Mouse (Mus musculus): Measurements from ENCODE around the gene Lgr6.

Lgr6 gene

GRCm38 (mm10) chr1:135014921-135015445 lies 90.1 kb downstream of the Lgr6 start:
- DNase-seq (ENCODE audit: low spot score) = no peak

- no peak for DNase-seq (ENCODE audit: low spot score)
Observed at GRCm38 (mm10) chr1:135012472-135012871, 92.6 kb downstream of the Lgr6 start.

DNA sequence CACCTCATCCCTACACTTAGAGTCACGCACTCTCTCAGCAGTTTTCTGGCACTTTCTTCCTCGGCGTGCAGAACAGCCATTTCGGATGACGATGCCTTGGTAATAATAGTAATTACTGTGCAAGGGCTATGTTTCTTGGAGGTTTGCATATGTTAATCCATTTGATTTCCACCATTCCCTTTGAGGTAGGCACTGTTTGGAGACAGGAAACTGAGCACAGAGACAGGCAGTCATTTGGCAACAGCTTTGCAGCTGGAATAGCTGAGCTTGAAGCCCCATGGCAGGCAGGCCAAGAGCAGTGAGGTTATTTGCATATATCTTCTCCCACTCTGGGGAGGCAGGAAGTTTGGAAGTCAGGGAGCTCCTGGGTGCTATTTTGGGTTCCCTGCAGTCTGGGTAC lies 93.2 kb downstream of the Lgr6 start:
- DNase-seq (ENCODE audit: low spot score) = no peak

DNA sequence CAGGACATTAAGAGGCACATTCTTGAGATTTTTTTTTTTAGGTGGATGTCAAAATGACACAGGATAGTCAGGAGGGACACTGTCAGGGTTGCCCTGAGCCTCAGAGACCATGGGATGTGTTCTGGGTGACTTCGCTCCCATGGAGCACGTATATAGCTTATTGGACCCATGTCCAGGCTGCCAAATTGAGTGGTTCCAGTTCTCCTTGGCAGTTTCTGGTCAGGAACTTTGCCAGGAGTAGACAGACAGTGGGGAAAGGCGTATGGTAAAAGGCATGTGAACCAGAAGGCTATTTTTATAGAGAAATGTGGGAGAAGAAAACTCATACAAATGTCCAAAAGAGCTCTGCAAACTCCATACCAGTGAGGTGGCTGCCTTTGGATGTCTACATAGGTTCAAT lies 95.2 kb downstream of the Lgr6 start:
- DNase-seq (ENCODE audit: low spot score) = no peak

DNA sequence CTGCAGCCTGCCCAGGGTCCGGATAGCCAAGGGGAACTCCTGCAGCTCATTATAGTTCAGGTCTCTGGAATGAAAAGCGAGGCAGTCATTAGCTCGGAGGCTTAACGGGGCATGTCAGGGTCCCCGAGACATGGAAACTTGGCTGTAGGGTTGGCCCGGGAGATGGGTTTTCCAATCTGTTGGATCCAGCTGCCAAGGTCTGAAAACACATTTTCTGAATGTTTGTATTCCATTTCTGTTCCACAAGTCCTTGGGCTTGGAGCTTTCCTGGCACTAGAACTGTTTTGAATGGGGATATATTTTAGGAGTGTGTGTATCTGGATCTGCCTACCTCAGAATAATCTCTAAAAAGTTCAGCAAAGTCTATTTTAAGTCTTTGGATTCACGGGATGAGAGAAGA lies 99.4 kb downstream of the Lgr6 start:
- DNase-seq (ENCODE audit: low spot score) = no peak

DNA sequence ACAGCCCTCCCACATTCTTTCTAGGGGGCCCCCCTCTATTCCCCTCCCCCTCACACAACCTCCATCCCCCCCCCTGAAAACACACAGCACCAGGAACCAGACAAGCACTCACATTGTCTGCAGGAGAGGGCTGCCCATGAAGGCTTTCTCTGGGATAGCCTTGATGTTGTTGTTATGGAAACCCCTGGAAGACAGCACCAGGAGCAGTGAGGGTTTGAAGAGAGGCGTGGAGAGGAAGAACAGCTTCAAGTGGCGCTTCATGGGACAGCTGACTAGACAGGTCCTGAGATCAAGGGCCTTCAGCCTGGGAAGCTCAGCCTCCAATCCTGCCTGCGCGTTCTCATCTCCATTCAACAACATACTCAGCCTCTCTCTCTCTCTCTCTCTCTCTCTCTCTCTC lies 101.7 kb downstream of the Lgr6 start:
- no peak for DNase-seq (ENCODE audit: low spot score)

DNA sequence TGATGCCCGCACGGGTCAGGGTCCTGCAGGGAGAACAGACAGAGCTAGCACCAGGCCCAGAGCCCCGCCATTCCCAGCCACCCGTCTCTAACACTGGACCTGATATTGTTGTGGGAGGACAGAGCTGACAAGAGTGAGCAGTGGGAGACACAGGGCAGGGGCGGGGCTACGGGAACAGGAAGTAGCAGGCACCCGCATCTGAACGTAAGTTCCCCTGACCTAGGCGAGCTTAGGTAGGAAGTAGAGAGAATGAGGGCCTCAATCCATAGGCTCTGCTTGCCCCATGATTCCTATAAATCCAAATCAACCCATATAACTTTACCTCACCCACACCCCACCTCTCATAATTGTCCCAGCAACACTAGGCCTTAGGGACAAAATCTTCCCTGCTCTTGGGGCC lies 104.5 kb downstream of the Lgr6 start:
- DNase-seq (ENCODE audit: low spot score) = no peak

DNA sequence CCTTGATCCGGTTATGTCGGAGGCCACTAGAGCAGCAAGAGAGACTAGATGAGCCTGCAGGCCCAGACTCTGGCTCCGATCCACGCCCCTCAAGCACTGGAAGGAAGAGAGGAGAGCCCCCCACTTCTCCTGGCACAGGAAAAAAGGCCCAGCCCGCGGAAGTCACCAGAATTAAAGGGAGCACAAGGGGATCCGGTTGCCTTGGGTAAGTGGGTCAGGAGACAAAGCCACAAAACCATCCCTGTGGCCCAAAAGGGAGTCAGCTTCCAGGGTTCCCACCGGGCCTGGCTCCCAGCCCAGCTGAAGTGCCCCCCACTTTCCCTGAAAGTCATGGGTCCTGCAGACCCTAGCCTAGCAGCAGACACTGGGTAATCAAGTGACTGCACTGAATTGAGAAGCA lies 106.8 kb downstream of the Lgr6 start:
- no peak for DNase-seq (ENCODE audit: low spot score)

DNA sequence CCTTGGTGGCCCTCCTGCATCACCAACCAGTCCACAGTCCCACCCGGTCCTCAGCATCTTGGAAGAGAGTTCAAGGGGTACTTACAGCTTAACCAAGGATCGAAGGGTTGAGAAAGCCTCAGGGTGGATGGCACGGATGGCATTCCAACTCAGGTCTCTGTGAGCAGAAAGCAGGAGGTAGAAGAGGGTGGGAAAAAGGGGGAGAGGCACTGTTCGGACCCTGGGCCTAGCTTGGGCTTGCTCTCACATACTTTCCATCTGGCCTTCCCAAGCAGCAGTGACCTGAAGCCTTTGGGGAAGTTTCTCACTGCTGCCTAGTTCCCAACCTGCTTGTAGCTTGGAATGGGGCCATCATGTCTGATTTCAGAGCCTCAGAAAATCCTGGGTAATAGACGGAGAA lies 107.5 kb downstream of the Lgr6 start:
- DNase-seq (ENCODE audit: low spot score) = no peak

- DNase-seq (ENCODE audit: low spot score) = no peak
Observed at GRCm38 (mm10) chr1:134996471-134996870, 108.6 kb downstream of the Lgr6 start.

GRCm38 (mm10) chr1:134995954-134996353 lies 109.1 kb downstream of the Lgr6 start:
- no peak for DNase-seq (ENCODE audit: low spot score)

- no peak for DNase-seq (ENCODE audit: low spot score)
Observed at GRCm38 (mm10) chr1:134995437-134995836, 109.6 kb downstream of the Lgr6 start.

DNA sequence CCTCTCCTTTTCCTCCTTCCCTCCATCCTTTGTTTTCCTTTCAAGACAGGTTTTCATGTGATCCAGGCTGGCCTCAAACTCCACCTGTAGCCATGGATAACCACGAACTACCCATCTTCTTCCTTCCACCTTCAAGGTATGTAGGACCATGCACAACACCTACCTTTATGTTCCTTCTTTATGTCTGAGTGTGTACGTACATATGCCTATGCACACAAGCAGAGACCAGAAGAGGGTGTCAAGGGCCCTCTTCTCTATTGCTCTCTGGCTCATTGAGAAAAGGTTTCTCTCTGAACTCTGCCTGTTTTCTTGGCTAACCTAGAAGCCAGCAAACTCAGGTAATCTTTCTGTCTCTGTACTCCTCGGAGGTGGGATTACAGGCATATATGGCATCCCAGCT lies 110.3 kb downstream of the Lgr6 start:
- no peak for DNase-seq (ENCODE audit: low spot score)

DNA sequence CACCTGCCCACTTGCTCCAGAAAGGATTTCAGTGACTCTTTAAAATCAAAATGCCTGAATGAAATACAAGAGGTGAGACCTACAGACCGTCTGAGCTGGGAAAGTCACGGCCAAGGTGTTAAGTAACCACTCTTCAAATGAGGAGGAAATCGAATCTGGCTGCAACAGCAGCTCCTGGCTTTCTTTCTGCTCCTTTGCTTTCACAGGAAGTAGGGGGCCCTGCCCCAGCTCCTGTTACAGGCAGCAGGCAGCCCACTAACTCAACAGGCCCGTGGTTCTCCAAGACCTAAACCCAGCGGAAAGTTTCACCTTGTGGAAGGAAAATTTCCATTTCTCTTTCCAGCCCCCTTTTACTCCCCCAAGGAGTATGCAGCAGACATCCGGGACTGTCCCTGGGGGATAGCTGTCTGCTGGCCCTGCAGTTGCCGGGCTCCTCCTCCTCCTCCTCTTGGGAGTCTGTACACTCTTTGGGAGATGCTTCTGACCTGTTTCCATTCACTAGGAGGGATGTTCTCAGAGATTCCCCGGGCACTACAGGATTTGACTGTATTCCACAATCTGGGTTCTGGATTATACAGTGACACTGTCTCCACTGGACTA lies 112.9 kb downstream of the Lgr6 start:
- DNase-seq (ENCODE audit: low spot score) = no peak

GRCm38 (mm10) chr1:134989372-134989771 lies 115.7 kb downstream of the Lgr6 start:
- peak; percentile 47 for DNase-seq (ENCODE audit: low spot score)

GRCm38 (mm10) chr1:134987962-134988341 lies 117.1 kb downstream of the Lgr6 start:
- no peak for DNase-seq (ENCODE audit: low spot score)

- peak; percentile 49 for DNase-seq (ENCODE audit: low spot score)
Observed at GRCm38 (mm10) chr1:134987173-134987961, 117.7 kb downstream of the Lgr6 start.

- no peak for DNase-seq (ENCODE audit: low spot score)
Observed at GRCm38 (mm10) chr1:134972920-134973319, 132.2 kb downstream of the Lgr6 start.

GRCm38 (mm10) chr1:134965430-134965829 lies 139.6 kb downstream of the Lgr6 start:
- DNase-seq (ENCODE audit: low spot score) = no peak

- DNase-seq (ENCODE audit: low spot score) = no peak
Observed at GRCm38 (mm10) chr1:134962821-134963220, 142.3 kb downstream of the Lgr6 start.

- peak; percentile 93 for DNase-seq (ENCODE audit: low spot score)
Observed at GRCm38 (mm10) chr1:134962053-134962803, 142.8 kb downstream of the Lgr6 start, which contains the start of gene Ube2t. Gene Ube2t, plus strand, starts transcription at chr1:134962565.

DNA sequence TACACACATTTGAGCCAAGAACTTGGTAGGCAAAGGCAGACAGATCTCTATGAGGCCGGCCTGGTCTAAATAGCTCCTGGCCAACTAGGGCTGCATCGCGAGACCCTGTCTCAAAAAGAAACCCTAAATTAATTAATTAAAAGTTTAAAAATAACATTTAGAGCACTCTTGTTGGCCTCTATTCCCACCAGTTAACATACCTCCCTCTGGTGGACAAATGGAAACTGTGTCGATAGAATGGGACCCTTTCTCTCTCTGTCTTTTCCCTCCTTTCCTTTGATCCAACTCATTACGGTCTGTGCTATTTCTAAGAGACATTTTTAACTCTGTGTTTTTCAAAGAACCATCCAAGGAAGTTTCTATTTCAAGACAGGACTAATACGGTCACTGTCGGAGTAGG lies 144.4 kb downstream of the Lgr6 start:
- DNase-seq (ENCODE audit: low spot score) = no peak

DNA sequence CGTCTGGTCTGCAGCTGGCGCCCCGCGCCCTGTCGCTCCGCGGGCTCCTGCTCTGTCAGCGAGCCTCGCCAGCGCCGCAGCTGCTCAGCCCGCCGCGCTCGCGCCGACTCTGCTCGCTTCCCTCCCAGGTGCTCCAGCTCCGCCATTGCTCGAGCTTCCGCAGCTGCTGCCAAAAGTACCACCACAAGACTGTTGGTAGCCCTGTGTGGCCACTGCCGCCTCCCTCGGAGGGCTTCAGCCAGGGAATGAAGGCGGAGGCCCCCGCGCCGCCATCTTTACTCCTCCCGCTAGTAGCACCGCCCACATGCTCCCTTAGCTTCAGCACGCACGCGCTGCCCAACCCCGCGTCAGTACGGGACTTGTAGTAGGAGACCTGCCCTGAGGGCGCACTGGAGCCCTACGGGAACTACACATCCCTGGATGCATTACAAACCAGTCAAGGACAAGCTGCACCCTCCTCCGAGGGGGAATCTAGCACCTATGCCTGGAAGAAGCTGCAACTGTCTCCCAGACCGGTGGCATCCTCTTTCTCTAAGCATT lies 149.4 kb downstream of the Lgr6 start, which contains the start of gene Ppp1r12b:
Gene Ppp1r12b, minus strand, starts transcription at position 306 of the 540 bp plus-strand sequence.
- peak; percentile 95 for DNase-seq (ENCODE audit: low spot score)
